ENCODE assay signal across 25 mouse cellular contexts in the genomic region with DNA sequence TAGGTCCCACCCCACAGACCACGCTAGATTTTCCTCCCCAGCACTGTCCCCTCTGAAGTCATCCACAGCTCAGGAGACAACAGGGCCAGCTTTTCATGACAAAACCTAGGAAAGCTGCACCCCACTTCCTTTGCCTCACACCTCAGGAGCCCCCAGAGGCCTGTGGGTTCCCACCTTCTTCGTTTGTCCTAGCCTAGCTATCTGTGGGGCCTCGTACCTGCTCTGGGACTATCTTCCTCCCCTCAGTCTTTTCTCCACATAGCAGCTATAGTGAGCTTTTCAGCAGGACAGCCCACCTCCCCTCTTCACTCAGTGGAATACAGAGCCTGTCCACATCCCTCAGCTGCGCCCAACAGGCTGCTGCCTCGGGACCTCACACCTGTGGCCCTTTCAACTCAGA.
"Had no signal": no experiment of that assay in that cellular context is flagged by ENCODE, and none has a peak within 500 bp of the region (broad histone marks: within the 10 kb centered on the region; RNA-seq: fewer than 3 reads in every experiment).

No protein-coding gene starts in this region.

- H3K4me1 ChIP-seq: hindbrain, embryonic 12.5 days; liver, embryonic 12.5 days had no signal

- H3K27ac ChIP-seq: gastrocnemius, adult 2 months; heart, adult 2 months; hindbrain, embryonic 10.5 days; hindbrain, embryonic 12.5 days; hindbrain, embryonic 14.5 days; intestine, embryonic 15.5 days; layer of hippocampus, adult 2 months; left cerebral cortex, adult 2 months; limb, embryonic 10.5 days; limb, embryonic 12.5 days; liver, embryonic 12.5 days had no signal

- ATAC-seq: hindbrain, embryonic 16.5 days; inflammation-experienced regulatory T-cells, adult 6 months; intestine, embryonic 15.5 days; intestine, postnatal 0 days; liver, embryonic 12.5 days had no signal

- DNase-seq: gastrocnemius, adult 2 months; gastrocnemius, postnatal 10 days; gastrocnemius, postnatal 25 days; heart, adult 2 months; heart, postnatal 10 days; heart, postnatal 4 days; kidney, adult 18-20 months; kidney, adult 8-10 months; kidney, postnatal 10 days; kidney, postnatal 25 days; kidney, postnatal 4 days; liver had no signal

- H3K27me3 ChIP-seq: hindbrain, embryonic 12.5 days; intestine, embryonic 15.5 days; limb, embryonic 12.5 days had no signal

- H3K4me3 ChIP-seq: gastrocnemius, adult 2 months; heart, adult 2 months; heart, embryonic 12.5 days; hindbrain, embryonic 10.5 days; hindbrain, embryonic 12.5 days; intestine, embryonic 15.5 days; layer of hippocampus, adult 2 months; left cerebral cortex, adult 2 months; limb, embryonic 10.5 days; limb, embryonic 12.5 days; liver, embryonic 12.5 days had no signal

- H3K9me3 ChIP-seq: heart, embryonic 12.5 days; hindbrain, embryonic 12.5 days; intestine, embryonic 15.5 days; limb, embryonic 10.5 days; liver, embryonic 12.5 days had no signal

- H3K36me3 ChIP-seq: heart, embryonic 12.5 days; hindbrain, embryonic 10.5 days; hindbrain, embryonic 12.5 days; intestine, embryonic 15.5 days; limb, embryonic 10.5 days; limb, embryonic 12.5 days; liver, embryonic 12.5 days had no signal

- H3K9ac ChIP-seq: heart, embryonic 12.5 days; hindbrain, embryonic 12.5 days; hindbrain, embryonic 14.5 days; intestine, embryonic 15.5 days; limb, embryonic 12.5 days; liver, embryonic 12.5 days had no signal

- H3K4me2 ChIP-seq: heart, embryonic 12.5 days; hindbrain, embryonic 12.5 days; hindbrain, embryonic 14.5 days; intestine, embryonic 15.5 days; limb, embryonic 12.5 days; liver, embryonic 12.5 days had no signal
